Mouse (Mus musculus): ENCODE data around the gene Actr1b. TPM values are rescaled to one million over a fixed set of nuclear protein-coding genes. Genes with fewer than 3 reads are reported as not detected.

Gene Actr1b
- total RNA-seq (2021): 100 to 1,000 TPM; 141 to 179 TPM
- long read RNA-seq, experiment 1, transcript Actr1b-201 (11 exons, 3,248 nt): major isoform, 59 of 281 reads
- long read RNA-seq, experiment 1, partial matches to known transcripts: 13 of 281 reads
- long read RNA-seq, experiment 1, other reads (novel, unspliced or antisense): 209 of 281 reads
- long read RNA-seq, experiment 2, transcript Actr1b-201 (11 exons, 3,248 nt): major isoform, 116 of 330 reads
- long read RNA-seq, experiment 2, partial matches to known transcripts: 207 of 330 reads
- long read RNA-seq, experiment 2, other reads (novel, unspliced or antisense): 7 of 330 reads

DNA sequence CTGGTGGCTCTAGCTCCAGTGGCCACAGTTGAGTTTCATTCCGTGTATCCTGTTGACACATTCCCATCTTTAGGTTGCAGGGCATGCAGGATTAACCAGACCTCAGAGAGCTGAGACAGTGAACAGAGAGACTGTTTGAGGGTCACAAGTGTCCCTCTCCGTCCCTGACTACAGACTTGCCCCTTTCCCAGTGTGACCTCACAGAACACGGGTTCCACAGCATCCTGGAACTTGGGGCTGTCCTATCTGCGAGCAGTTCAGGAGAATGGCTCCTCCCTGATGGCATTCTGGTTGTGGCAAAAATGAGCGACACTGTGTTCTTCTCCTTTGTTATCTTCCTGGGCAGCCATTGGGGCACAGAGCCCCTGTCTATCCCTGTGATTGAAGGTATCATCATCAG lies at the start of gene Actr1b:
TSS of gene Actr1b (minus strand) at position 112 of the 400 bp plus-strand sequence.
- DNase-seq: no peak

DNA sequence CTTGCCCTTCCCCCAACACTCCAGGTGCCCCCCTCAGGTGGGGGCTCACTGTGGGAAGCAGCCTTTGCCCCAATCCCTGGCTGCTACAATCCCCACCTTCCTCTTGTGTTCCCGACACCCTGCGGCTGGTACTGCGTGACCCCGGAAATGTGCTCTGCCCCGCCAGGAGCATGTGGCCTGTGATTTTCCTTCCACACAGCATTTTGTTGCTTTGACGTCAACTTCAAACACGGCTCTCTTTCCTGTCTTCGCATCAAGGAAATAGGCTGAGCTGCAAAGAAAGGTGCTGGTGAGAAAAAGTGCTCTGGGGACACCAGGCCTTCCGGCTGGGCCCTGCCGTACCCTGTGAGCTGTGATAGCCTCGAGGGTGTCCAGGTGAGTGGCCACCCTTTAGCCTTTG lies 47.3 kb upstream of the Actr1b start, which contains the start of gene Zap70:
TSS of gene Zap70 (plus strand) at position 231 of the 400 bp plus-strand sequence.
- DNase-seq: no peak

DNA sequence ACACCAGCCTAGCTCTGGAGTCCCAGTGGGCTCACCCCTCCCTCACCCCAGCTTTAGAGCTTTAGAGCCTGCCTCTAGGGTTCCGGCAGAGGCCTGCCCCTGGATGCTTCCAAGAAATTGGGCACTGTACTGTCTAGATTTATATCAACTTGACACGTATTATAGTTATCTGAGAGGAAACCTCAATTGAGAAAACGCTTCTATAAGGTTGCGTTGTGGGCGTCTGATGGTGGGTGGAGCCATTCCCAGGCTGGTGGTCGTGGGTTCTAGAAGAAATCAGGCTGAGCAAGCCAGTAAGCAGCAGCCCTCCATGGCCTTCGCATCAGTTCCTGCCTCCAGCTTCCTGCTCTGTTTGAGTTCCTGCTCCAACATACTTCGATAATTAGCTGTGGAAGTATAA lies 46.8 kb upstream of the Actr1b start:
- DNase-seq: no peak

DNA sequence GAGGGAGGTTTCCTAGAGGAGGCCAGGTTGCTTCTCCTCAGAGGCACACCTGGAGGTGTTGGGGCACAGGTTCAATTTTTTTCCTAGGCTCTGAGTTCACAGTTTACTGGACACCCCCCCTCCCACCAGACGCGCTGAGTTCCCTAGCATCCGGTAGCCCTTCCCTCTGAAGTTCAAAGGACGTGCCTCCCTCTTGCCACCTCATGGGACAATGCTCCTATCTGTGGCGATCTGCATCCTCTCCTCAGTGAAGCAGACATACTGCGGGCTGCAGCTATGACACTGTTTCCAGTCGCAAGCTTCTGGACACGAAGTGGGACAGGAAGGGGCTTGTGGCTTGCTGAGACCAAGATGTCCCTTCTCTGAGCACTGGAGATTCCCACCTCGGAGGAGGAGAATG lies 46.2 kb upstream of the Actr1b start:
- DNase-seq: no peak

DNA sequence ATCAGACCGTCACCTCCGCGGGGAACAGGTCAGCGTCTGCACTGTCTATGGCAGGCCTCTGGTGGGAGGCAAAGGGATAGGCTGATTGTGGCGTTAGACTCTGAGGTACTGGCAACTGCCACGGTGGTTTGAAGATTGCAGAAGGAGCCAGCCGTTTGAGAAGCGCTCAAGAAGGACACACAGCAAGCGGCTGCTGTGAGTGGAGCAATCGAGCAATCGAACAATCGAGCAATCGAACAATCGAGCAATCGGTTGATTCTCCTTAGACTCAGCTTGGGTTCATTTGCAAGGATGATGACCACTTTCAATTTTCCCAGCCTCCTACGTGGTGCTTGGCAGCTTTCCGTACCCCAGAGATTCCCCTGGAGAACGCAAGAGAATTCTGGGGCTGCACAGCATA lies 44.9 kb upstream of the Actr1b start:
- no peak for DNase-seq

DNA sequence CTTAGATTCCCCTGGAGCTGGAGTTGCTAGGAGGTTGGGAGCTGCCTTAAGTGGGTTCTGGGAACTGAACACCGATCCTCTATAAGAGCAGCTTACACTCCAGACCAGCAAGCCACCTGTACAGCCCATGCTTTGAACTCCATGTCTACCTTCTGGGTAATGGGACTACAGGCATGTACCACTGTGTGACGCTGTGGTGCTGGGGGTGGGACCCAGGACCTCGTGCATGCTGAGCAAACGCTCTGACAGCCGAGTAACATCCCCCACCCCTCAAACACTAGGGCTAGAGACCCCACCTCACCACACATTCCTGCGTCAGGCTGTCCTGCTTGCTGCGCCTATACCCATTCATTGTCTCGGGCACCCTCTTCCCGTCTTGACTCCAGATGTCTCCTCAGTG lies 44.3 kb upstream of the Actr1b start:
- no peak for DNase-seq

DNA sequence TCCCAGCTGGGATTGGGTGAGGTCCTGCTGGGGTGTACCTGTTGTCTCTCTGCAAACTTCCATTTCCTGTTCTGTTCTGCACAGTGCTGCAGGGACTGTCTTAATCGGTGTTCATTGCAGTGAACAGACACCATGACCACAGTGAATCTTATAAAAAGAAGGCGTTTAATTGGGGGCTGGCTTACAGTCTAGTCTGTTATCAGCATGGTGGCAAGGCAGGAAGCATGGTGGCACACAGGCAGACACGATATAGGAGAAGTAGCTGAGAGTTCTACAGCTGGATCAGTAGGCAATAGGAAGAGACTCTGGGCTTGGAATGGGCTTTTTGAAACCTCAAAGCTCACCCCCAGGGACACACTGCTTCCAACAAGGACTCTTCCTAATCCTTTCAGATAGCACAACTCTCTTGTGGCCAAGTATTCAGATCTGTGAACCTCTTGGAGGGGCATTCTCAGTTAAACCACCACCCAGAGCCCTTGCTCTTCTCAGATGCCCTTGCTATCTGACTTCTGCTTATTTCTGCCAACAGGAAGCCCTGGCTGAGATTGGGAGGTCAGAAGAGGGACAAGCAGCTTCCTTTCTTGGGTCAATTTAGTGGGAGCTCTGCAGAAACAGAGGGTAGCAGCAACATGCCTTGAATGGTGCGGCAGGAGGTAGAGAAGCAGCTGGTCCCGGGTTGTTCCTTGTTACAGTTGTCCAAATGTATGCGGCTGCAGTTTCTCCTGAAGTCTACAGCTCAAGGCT lies 39.9 kb upstream of the Actr1b start:
- no peak for DNase-seq

DNA sequence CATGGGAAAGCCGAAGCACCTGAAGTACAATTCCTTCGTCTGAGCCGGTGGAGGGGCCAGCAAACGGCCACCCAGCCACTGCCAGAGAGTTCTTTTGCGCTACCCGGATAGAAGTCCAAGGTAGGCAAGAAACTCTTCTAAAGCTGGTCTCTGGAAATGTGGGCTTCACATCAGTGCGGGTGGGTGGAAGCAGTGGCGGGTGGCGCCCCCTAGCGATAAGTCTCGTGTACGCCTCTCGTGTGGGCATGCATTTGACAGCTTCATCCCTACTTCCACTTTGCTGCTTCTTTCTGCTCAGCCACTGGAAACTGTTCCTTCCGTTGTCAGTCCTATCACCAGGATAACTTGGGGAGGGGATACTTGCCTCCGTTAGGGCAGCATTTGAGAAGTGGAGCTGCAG lies 32.2 kb upstream of the Actr1b start:
- DNase-seq: no peak

DNA sequence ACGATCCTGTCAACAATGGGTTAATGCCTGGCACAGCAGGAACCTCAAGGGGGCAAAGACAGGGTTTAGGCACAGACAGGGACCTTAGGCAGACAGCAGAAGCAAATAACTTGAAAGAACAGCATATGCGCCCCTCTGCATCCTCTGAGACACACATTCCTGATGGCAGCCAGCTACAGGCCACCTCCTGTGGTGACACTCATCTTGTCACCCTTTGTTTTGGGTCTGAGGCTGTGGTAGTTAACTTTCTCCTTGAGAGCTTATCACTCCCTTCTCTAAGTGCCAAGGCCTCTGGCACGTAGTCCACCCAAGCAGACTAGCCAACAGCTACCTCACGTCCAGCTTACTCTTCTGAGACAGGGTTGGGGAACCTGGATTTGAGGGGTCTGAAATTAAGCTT lies 31.4 kb upstream of the Actr1b start:
- DNase-seq: no peak

DNA sequence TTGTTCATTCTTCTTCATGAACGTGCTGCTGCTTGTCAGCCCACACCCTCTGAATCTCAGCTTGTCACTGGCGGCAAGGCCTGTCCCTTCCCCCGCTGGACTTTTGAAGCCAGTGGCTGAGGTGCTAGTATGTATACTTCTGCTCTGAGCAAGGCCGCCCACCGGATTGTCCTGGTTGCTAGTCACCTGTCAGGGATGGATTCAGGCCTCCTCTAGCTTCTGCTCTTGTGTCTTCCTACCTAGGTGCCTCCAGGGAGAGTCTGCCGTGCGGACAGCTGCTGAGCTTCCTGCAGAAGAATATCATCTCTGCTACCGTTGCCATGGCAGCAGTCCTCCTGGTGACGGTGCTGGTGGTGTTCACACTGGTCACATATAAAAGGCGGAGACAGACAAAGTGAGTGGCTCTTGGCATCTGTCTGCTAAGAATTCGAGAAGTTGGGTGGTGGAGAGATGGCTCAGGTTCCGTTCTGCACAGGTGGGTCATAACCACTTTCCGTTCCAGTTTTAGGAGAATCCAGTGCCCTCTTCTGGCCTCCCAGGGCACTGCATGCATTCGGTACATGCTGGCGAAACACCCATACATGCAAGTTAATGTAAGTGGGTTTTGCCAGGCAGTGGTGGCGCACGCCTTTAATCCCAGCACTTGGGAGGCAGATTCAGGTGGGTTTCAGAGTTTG lies 30.2 kb upstream of the Actr1b start:
- peak; percentile 30 for DNase-seq

DNA sequence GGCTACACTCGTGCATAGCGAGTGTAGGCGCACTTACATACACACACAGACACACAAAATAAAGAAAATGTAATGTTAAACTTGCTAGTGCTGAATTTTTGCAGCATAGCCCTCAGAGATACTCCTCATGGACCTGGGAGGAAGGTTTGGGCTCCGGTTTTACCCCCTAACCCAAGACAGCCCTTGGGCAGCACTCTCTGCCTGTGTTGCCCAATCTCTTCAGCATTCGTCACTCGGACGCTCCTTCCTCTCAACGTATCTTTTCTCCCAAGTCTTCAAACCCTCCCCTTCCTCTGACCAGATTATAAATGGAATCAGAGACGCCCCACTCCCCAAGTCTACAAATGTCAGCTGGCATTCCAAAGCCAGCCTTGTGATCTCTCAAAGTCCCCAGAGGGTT lies 28.8 kb upstream of the Actr1b start:
- DNase-seq: no peak

DNA sequence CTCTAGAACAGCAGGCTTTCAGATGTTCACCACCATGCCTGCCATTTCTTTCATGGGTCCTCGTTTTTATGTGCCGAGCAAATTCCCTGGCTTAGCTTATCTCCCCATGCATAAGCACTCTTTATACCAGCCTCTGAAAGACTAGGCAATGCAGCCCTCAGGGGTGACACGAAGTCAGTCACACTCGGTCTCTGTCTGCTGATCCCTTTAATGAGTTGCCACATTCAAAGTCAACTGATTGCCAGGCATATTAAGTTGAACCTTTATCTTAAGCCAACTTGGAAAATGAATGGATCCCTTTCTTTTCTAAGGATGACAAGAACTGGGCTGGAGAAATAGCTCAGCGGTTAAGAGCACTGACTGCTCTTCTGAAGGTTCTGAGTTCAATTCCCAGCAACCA lies 25.0 kb upstream of the Actr1b start:
- DNase-seq: no peak

DNA sequence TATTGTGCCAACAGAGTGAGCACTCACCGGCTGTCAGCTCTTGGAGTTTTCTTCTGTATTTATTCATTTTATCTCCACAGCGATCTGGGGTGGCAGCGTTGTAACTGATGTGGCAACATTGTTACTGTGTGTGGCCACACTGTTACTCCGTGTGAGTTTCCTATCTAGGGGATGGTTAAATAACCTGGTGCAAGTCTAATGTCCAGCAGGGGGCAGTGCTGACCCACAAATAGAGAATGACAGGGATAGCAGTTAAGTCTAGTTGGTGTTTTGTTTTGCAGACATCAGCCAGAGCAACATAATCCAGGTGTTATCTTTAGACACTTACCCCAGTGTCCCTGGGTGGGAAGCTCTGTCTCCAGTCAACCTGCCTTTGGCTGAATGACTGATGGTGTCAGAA lies 23.1 kb upstream of the Actr1b start:
- peak; percentile 61 for DNase-seq

DNA sequence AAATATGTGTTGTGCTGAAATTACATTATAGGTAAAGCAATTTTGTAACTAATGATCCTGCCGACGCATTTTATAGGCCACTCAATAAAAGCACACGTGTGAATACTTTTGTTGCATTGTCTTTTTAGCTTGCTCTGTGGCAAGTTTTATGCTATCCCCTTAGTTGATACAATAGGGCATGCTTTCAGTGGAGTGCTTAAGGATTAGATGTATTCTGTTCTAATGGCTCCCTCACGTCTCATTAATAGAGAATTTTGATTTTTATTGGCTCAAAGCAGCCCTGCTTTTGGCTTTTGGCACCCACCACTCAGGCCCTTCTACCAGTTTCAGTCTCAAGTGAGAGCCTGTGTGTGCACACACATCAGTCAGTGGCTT lies 9.8 kb upstream of the Actr1b start:
- DNase-seq: no peak

DNA sequence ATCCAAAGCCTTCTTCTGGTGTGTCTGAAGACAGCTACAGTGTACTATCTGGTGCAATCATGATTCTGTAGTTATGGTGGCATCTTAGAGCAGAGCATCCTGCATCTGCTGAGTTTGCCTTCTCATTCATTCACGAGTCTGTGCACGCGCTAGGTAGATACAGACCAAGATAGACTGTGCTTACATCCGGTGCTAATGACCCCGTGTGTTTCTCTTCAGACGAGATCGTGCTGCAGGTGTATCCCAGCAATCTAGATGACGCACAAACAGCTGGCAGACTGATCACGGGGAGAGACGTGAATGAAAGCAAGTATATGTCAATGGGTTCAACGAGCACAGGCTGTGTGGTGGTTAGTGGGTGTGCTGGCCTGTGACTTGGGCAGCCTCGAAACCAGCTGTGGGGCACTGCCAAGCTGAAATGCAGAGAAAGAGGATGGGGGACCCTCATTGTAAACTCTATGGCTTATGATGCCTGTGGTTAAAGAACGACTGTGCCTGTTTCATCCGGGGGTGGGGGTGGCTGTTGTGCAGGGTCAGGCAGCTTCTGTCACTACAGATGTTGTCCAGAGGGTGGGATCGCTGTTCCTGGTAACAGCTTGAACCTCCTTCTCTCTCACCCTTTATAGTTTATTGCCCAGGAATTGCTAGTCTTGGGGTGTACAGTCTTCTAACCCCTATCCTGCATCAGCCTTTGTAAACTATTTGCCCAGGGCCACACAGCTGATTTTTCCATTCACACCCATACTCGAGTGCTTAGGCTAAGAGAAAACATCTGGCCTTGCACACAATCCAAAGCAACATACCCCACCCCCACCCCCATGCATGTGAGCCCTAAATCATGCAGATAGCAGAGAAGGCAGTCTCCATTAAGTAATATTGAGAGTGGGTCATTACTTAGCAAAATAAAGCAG lies 9.2 kb upstream of the Actr1b start:
- DNase-seq: no peak

DNA sequence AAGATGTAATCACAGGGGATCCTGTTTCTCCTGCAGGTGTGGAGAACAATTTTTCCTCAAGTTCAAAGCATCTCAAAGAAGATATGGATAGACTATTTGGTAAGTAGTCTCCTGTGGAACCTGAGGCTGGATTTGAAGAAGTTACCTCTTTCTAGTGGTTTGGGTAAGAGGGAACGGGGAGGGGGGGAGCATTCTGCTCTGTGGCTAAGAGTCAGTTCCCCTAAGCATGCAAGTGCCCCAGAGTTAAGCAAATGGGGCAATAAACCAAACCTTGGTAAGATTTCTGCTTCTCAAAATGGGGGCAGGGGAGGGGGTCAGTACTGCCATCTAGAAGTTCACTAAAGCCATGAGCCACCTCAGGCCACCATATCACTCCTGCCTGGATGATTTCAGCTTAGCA lies 4.6 kb upstream of the Actr1b start:
- no peak for DNase-seq

DNA sequence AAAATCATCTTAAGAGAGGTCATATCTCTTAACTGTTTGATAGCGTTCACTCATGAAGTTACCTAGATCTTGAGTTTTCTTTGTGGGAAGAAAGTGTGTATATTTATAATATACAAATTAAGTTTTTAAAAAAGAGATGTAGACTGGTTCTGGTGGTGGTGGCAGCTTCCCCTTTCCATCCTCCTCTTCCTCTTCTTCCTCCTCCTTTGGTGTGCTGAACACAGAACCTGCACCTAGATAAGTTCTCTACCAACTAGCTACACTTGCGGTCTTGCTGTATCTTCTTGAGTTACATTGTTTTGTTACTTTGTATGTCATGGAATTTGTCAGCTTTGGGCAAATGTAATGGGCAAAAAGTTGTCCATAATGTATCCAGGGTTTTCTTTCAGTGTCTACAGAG lies 3.1 kb downstream of the Actr1b start:
- no peak for DNase-seq

DNA sequence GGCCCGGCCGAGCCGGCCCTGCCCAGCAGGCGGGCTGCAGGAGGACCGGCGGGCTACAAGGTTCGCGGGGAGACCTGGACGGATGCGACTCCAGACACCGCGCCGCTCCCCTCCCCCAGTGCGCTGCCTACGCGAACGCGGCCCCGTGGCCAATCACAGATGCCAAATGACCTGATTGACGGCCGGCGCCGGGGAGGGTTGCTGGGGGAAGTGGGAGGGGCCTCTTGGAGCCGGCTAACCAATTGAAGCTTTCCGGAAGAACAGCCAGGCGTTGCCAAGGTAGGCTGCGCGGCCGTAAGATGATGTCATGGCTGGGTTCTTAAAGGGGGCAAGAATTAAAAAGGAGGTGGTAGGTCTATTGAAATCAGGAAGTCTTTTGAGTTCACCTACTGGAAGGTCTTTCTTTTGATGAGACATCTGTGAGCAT lies 4.4 kb downstream of the Actr1b start, which contains the start of gene 4933424G06Rik:
TSS of gene 4933424G06Rik (plus strand) at position 296 of the 427 bp plus-strand sequence.
- DNase-seq: peak; percentile 98

DNA sequence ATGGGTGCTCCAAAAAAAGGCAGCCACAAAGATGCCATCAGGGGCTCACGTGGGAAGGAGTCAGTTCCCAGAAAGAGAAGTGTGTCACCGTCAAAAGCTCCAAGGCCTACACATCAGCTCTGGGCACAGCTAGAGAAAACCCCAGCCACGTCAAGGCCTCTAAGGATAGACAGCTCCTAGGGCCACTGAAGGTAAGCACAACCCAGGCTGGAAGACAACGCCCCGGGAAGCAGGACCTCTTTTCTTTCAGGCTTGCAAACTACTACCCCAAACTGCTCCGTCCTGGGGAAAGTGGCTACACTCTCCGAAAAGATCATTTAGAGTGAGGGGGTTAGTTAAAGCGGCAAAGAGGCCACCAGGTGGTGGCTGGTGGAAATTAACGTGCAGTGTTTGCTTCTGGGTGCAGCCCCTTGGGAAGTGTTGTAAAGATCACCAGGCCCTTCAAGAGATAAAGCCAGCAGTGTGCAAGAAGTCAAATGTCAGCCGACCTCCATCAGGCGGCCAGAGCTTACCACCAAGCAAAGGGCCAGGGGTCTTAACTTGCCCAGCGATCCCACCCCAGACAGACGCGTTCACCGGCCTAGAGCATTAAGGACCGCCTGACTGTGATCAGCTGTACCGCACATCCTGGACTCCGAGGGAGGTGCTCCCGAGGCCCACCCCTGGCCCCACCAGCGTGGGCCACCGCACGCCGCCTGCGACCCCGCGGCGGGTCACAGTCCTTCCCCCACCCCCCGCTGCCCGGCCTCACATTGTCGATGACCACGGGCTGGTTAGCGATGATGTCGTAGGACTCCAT lies 5.0 kb downstream of the Actr1b start:
- DNase-seq: no peak

DNA sequence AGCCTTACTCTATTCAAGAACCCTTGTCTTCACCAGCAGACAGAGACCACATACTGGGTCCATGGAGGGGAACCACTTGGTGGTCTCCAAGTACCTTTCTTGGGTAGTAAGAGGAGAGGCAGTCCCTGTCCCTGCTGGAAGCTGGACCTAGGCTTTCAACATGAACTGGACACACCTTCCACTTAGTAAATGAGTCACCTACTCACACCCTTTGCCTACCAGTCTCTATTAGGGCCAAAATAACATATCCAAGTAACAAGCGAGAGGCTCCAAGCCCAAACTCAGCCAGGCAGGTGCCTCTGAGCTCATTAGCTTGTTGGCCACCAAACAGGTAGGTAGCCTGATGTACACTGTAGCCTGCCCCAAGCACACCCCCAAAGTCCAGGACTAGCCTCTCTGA lies 5.6 kb downstream of the Actr1b start:
- DNase-seq: no peak

DNA sequence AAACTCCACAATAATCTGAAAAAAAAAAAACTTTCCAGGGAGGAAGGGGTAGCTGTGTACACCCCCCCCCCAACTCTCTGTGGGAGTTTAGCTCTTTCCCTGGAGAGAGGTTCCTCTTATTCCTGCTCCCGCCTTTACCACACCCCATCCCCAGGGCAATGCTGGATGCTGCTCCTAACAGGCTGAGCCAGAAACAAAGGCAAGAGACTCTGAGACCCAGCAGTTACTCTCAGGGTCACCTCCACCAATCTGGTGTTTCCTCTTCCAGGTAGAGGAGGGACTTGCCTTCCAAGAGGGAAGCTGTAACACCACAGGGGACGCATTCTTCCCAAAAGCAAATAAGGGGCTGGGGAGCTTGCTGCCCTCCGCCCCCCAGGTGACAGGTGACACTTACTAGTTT lies 6.4 kb downstream of the Actr1b start:
- DNase-seq: no peak

Data from gastrocnemius, postnatal 25 days (tissue).